Mouse (Mus musculus) kidney, adult 2 months (tissue): Measurements from ENCODE around the gene Spock2. TPM values are rescaled to one million over a fixed set of nuclear protein-coding genes. Genes with fewer than 3 reads are reported as not detected.

Experiments used
- DNase-seq: peaks from one replicate; pipeline ENCODE4 v3.0.0; 2021
- H3K27ac ChIP-seq: fragments of 200-500 bp; 2 replicates; pipeline ENCODE4 v1.5.1; 2012; ENCODE audit warnings: low read depth, low read length, control low read depth, inconsistent platforms; ENCODE audit not compliant: insufficient read depth
- H3K27me3 ChIP-seq: fragments of 200-500 bp; replicated peaks from 2 replicates; pipeline ENCODE4 v1.6.1; 2012; ENCODE audit warnings: mild to moderate bottlenecking, moderate library complexity, low read length, inconsistent platforms; ENCODE audit not compliant: control insufficient read depth, insufficient read depth
- H3K36me3 ChIP-seq: fragments of 200-500 bp; 2 replicates; pipeline ENCODE4 v1.6.1; 2012; ENCODE audit warnings: mild to moderate bottlenecking, moderate library complexity, low read length, inconsistent platforms; ENCODE audit not compliant: control insufficient read depth, insufficient read depth
- H3K4me1 ChIP-seq: fragments of 200-500 bp; 2 replicates; pipeline ENCODE4 v1.6.1; 2011; ENCODE audit warnings: low read length; ENCODE audit not compliant: control insufficient read depth, insufficient read depth
- H3K4me3 ChIP-seq: fragments of 200-500 bp; 2 replicates; pipeline ENCODE4 v1.5.1; 2011; ENCODE audit warnings: mild to moderate bottlenecking, low read depth, low read length, control low read depth; ENCODE audit not compliant: insufficient read depth
- CTCF ChIP-seq: fragments of 200-500 bp; conservative IDR thresholded peaks from 2 replicates; pipeline ENCODE4 v1.5.1; 2011; ENCODE audit warnings: low read depth, mild to moderate bottlenecking, control low read depth, low read length, moderate library complexity, mixed read lengths; ENCODE audit not compliant: insufficient read depth, insufficient read length
- POLR2A ChIP-seq: fragments of 200-500 bp; IDR thresholded peaks from one replicate; pipeline ENCODE4 v1.6.1; 2011; ENCODE audit warnings: low read depth, low read length, control low read depth
- WGBS: fragments of 180-500 bp; shearing (Covaris S2); methylation state at CpG from one replicate; pipeline ENCODE4 v1.1.7; 2018; 5-methylcytosine and 5-hydroxymethylcytosine counted together
- polyA plus RNA-seq: library from polyadenylated mRNA; depleted of rRNA; stranded (reverse); fragments of >200 nt; gene quantifications from 2 replicates; pipeline ENCODE4 v1.2.3, GENCODE M21; 2012

Spock2 gene
- polyA plus RNA-seq, 1 experiment: 2.3 TPM

- Histone ChIP-seq H3K36me3 (no peaks in the 10 kb centered on the region), H3K4me1 (peaks cover 19% of the 10 kb centered on the region), H3K4me3 (no peak overlapping the region), H3K27me3 (no peaks in the 10 kb centered on the region), H3K27ac (no peak overlapping the region)
- TF ChIP-seq CTCF: no peak
- no peak for TF ChIP-seq POLR2A
- WGBS: 80% methylated on average over 5 of the region's 5 CpGs
- peak; percentile 31 for DNase-seq
Observed at GRCm38 (mm10) chr10:60078561-60078917, 27.5 kb upstream of the Spock2 start.

DNA sequence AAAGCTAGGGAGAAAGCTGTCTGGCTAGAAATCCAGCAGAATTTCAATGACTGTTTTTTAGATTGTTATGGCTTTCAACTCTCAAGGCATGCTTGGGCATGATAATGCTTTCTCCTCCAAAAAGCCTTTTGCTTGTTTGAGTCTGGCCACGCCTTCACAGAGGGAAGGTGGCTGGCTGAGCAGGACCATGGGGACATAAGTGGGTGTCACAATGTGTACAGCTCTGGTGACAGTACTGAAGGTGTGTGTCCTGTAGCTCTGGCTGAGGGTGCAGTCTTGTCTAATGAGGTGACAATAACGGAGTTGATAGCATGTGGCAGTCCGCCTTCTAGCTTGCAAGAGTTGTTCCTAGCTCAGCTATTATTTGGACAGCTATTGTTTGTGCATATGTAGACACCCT, 25.8 kb upstream of the Spock2 start:
- H3K4me1 ChIP-seq: peaks cover 19% of the 10 kb centered on the region
- H3K27ac ChIP-seq: no peak overlapping the region
- 92% methylated on average over 3 of the region's 3 CpGs for WGBS
- no peak for DNase-seq
- no peak for TF ChIP-seq CTCF
- TF ChIP-seq POLR2A: no peak
- no peaks in the 10 kb centered on the region for H3K36me3 ChIP-seq
- H3K4me3 ChIP-seq: no peak overlapping the region
- H3K27me3 ChIP-seq: no peaks in the 10 kb centered on the region

DNA sequence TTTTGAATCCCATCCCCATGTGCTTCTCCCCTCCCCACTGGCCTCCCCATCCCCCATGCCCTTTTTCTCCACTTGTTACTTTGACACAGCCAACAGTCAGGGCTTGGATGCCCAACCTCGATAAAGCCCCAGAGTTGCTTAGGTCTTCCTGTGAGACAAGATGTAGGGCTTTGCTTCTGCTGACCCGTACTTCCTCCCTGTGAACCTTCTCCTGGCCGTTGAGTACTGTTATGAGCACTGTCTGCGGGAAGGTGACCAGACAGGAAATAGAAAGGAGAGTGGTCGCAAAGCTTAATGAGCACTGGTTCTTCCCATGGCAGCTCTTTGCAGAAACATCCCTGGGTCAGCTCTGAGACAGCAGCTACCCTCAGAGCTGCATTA, 25.4 kb upstream of the Spock2 start:
- no peak for TF ChIP-seq POLR2A
- no peak for TF ChIP-seq CTCF
- Histone ChIP-seq H3K36me3 (no peaks in the 10 kb centered on the region), H3K27me3 (no peaks in the 10 kb centered on the region), H3K27ac (no peak overlapping the region), H3K4me1 (peaks cover 19% of the 10 kb centered on the region), H3K4me3 (no peak overlapping the region)
- DNase-seq: no peak
- WGBS: 21% methylated on average over 5 of the region's 5 CpGs

DNA sequence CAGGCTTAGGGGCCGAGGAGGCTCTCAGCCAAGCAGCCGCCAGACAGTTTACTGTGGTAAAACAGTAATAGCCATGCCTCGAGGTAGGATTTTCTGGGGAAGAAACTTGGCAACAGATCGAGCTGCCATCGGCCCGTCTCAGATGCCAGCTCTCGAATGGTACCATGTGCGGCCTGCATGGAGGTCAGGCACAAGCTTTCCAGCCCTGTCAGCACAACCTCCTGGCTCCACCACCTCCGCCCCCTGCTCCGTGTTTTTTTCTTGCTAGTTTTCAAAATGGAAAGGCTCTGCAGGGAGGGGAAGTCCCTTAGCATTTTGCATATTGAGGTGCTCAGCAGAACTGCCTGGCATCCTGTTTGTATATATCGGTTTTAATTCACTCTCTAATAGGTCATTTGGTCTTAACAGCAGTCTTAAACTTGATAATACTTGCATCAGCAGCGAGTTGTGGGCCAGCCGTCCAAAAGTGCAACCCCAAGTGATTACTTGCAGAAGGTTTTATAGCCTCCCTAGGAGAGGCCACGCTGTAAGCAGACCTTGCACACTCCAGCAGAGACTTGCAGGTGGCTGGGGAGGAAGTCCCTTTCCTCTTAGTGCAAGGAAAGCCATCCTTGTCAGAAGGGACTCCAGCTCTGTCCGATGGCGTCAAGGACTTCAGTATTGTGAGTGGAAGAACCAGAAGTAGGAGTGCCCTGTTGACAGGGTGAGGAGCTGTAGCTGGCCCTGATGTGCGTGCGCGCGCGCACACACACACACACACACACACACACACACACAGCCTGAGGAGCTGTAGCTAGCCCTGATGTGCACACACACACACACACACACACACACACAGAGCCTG, 24.8 kb upstream of the Spock2 start:
- WGBS: 28% methylated on average over 21 of the region's 21 CpGs
- Histone ChIP-seq H3K27ac (no peak overlapping the region), H3K27me3 (no peaks in the 10 kb centered on the region), H3K4me3 (no peak overlapping the region), H3K4me1 (peaks cover 19% of the 10 kb centered on the region), H3K36me3 (no peaks in the 10 kb centered on the region)
- DNase-seq: peak; percentile 86
- no peak for TF ChIP-seq POLR2A
- TF ChIP-seq CTCF: no peak

DNA sequence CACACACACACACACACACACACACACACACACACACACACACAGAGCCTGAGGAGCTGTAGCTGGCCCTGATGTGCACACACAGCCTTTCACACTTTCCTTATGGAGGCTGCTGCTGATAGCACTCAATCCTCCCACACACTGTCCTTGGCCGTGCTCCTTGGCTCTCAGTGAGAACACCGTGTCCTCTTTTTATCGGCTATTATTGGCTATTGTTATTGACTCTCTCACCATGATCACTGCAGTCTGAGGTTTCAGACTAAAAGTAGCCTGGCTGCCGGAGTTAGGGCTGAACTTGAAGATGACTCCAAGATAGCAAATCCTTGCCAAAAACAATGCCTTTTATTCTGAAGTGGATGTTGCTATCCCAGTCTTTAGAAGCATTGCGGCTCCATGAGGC, 24.1 kb upstream of the Spock2 start:
- DNase-seq: peak; percentile 38
- H3K36me3 ChIP-seq: no peaks in the 10 kb centered on the region
- H3K4me3 ChIP-seq: no peak overlapping the region
- no peak overlapping the region for H3K27ac ChIP-seq
- H3K27me3 ChIP-seq: no peaks in the 10 kb centered on the region
- WGBS: 34% methylated on average over 5 of the region's 5 CpGs
- H3K4me1 ChIP-seq: peaks cover 19% of the 10 kb centered on the region
- TF ChIP-seq POLR2A: no peak
- no peak for TF ChIP-seq CTCF

GRCm38 (mm10) chr10:60084065-60084464, 22.0 kb upstream of the Spock2 start:
- Histone ChIP-seq H3K27me3 (no peaks in the 10 kb centered on the region), H3K4me1 (peaks cover 19% of the 10 kb centered on the region), H3K36me3 (no peaks in the 10 kb centered on the region), H3K4me3 (no peak overlapping the region), H3K27ac (no peak overlapping the region)
- peak; percentile 11 for DNase-seq
- 70% methylated on average over 4 of the region's 4 CpGs for WGBS
- no peak for TF ChIP-seq CTCF
- TF ChIP-seq POLR2A: no peak

GRCm38 (mm10) chr10:60092311-60092710, 13.7 kb upstream of the Spock2 start:
- no peaks in the 10 kb centered on the region for H3K4me1 ChIP-seq
- peak; percentile 55 for DNase-seq
- no peak overlapping the region for H3K4me3 ChIP-seq
- H3K27me3 ChIP-seq: no peaks in the 10 kb centered on the region
- WGBS: 59% methylated on average over 2 of the region's 2 CpGs
- no peaks in the 10 kb centered on the region for H3K36me3 ChIP-seq
- TF ChIP-seq CTCF: no peak
- no peak for TF ChIP-seq POLR2A
- no peak overlapping the region for H3K27ac ChIP-seq
